Mouse (Mus musculus) kidney, adult 2 months (tissue): ENCODE results near the gene Itga6.

ENCODE experiments used
- CTCF ChIP-seq: fragments of 200-500 bp; conservative IDR thresholded peaks from 2 replicates; pipeline ENCODE4 v1.5.1; 2011; ENCODE audit warnings: low read depth, mild to moderate bottlenecking, control low read depth, low read length, moderate library complexity, mixed read lengths; ENCODE audit not compliant: insufficient read depth, insufficient read length
- POLR2A ChIP-seq: fragments of 200-500 bp; IDR thresholded peaks from one replicate; pipeline ENCODE4 v1.6.1; 2011; ENCODE audit warnings: low read depth, low read length, control low read depth

DNA sequence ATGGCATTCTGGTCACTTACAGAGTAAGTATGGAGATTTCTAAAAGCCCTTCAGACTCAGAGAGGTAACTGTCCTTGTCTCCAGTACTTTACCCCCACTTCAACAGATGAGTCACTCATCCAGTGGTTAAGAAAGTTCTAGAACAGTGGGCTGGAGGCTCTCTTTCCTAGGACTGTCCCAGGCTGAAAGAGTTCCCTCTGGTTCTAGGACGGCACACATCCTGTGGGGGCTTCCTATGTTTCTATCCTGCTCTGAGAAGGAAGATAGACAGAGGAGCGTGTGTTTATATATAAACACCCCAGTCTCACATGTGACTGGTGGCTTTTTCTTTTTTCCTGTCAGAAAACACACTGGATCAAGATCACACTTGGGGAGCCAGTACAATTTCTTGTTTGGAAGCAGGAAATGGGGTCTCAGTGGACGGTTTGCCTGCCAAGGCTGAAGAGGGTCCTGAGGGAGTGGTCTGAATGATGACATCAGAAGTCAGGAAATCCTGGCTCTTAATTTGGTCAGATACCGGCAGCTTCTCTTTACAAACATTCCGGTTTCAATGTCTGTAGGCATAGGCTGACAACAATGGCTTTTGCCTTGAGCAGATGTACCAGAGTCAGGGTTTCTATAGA is 34.0 kb downstream of the Itga6 start:
- TF ChIP-seq CTCF (no peak), POLR2A (no peak)
